Mouse (Mus musculus): ENCODE data around the gene Trpv1. TPM values are rescaled to one million over a fixed set of nuclear protein-coding genes. Genes with fewer than 3 reads are reported as not detected.

The Trpv1 gene
- polyA plus RNA-seq, 1 experiment = 0.21 TPM

Other genes with a start within 250 kb of the Trpv1 start
- 6.5 and 11.8 TPM in 2 replicates for gene P2rx1, start 235.2 kb upstream of the Trpv1 start, polyA plus RNA-seq (2012; rRNA removed)
- gene Camkk1, start 215.3 kb upstream of the Trpv1 start, polyA plus RNA-seq (2012; rRNA removed) = 3.8 and 4.2 TPM in 2 replicates
- gene Ncbp3, start 186.5 kb upstream of the Trpv1 start, polyA plus RNA-seq (2012; rRNA removed) = 2.2 and 2.4 TPM in 2 replicates
- 5.4 and 12.1 TPM in 2 replicates for gene Itgae, start 143.7 kb upstream of the Trpv1 start, polyA plus RNA-seq (2012; rRNA removed)
- gene Haspin, start 96.0 kb upstream of the Trpv1 start, polyA plus RNA-seq (2012; rRNA removed) = 3.1 and 3.6 TPM in 2 replicates
- 0.43 and 0.44 TPM in 2 replicates for gene P2rx5, start 73.9 kb upstream of the Trpv1 start, polyA plus RNA-seq (2012; rRNA removed)
- gene Emc6, start 57.3 kb upstream of the Trpv1 start, polyA plus RNA-seq (2012; rRNA removed) = 37.8 and 40.2 TPM in 2 replicates
- gene Tax1bp3, start 57.2 kb upstream of the Trpv1 start, polyA plus RNA-seq (2012; rRNA removed) = 221 and 232 TPM in 2 replicates
- gene Ctns, start 35.2 kb upstream of the Trpv1 start, polyA plus RNA-seq (2012; rRNA removed) = 14.2 and 19.4 TPM in 2 replicates
- gene Shpk, start 34.8 kb upstream of the Trpv1 start, polyA plus RNA-seq (2012; rRNA removed) = 10.4 and 18.9 TPM in 2 replicates
- 0.45 and 1.8 TPM in 2 replicates for gene Trpv3, start 33.1 kb downstream of the Trpv1 start, polyA plus RNA-seq (2012; rRNA removed)
- gene Aspa, start 95.3 kb downstream of the Trpv1 start, polyA plus RNA-seq (2012; rRNA removed) = 25.3 and 42.6 TPM in 2 replicates
- 0.02 TPM in 1 of 2 replicates, not detected in the other for gene Gm49340, start 95.4 kb downstream of the Trpv1 start, polyA plus RNA-seq (2012; rRNA removed)
- 0.25 TPM in 1 of 2 replicates, not detected in the other for gene Spata22, start 95.4 kb downstream of the Trpv1 start, polyA plus RNA-seq (2012; rRNA removed)
- 0.07 TPM in 1 of 2 replicates, not detected in the other for gene Olfr20, start 116.5 kb downstream of the Trpv1 start, polyA plus RNA-seq (2012; rRNA removed)
- gene Olfr376, start 137.0 kb downstream of the Trpv1 start, polyA plus RNA-seq (2012; rRNA removed) = not detected in 2 replicates
- gene Olfr1, start 165.3 kb downstream of the Trpv1 start, polyA plus RNA-seq (2012; rRNA removed) = not detected in 2 replicates
- gene Olfr378, start 194.2 kb downstream of the Trpv1 start, polyA plus RNA-seq (2012; rRNA removed) = not detected in 2 replicates
- not detected in 2 replicates for gene Olfr380, start 223.2 kb downstream of the Trpv1 start, polyA plus RNA-seq (2012; rRNA removed)